Mouse (Mus musculus): ENCODE measurements around the gene Nfkbid. TPM values are rescaled to one million over a fixed set of nuclear protein-coding genes. Genes with fewer than 3 reads are reported as not detected.

Gene Nfkbid
- 332 to 428 TPM (median 371 TPM) in 4 replicates for total RNA-seq (2023)

DNA sequence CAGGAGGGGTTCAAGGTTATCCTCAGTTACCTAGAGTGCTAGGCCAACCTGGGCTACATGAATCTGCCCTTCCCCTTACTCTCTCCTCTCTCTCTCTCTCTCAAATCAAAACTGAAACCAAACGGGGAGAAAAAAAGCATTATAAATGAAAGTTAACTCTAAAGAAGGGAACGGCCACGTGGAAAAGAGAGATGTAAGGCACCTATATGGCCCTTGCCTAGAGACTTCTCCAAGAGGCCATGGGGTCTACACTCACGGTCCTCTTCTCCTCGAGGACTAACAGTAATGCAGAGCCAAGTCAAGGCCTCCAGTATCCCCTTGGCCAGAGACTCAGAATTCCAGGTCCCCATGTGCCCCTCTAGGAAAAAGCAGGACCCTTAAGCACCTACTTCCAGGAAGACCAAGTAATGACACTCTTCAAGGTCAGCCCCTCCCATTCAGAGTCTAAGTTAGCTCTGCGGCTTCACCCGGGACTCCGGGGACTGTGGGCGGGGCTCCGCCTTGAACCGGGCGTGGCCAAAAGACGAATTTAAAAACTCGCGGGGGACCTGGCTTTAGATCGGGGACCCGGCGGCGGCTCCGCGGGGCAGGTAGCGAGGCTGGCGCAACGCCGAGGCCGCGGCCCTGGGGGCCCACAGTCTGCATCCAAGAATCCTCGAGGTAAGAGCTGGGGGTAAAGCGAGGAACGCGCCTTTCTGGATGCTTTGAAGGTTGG is at the start of gene Nfkbid:
Gene Nfkbid, plus strand, starts transcription at position 558 of the 715 bp plus-strand sequence.

DNA sequence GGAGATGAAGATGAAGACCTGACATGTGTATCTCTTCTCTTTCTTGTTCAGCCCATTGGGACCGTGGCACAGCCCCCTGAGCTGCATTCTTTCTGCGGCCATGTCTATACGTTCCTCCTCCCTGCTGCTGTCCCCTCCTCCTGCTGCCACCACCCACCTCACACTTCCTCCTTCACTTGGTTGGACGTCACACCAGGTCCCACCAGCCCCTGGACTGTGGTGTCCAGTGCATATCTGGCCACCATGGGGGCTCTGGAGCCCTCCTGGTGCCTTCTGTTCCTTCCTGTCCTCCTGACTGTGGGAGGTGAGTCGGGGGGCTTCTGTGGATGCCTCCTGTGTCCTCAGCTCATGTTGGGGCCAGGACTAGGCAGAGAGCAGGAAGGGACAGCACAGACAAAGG is 7.9 kb upstream of the Nfkbid start, which contains the start of gene Tyrobp:
Gene Tyrobp, plus strand, starts transcription at position 165 of the 400 bp plus-strand sequence.

DNA sequence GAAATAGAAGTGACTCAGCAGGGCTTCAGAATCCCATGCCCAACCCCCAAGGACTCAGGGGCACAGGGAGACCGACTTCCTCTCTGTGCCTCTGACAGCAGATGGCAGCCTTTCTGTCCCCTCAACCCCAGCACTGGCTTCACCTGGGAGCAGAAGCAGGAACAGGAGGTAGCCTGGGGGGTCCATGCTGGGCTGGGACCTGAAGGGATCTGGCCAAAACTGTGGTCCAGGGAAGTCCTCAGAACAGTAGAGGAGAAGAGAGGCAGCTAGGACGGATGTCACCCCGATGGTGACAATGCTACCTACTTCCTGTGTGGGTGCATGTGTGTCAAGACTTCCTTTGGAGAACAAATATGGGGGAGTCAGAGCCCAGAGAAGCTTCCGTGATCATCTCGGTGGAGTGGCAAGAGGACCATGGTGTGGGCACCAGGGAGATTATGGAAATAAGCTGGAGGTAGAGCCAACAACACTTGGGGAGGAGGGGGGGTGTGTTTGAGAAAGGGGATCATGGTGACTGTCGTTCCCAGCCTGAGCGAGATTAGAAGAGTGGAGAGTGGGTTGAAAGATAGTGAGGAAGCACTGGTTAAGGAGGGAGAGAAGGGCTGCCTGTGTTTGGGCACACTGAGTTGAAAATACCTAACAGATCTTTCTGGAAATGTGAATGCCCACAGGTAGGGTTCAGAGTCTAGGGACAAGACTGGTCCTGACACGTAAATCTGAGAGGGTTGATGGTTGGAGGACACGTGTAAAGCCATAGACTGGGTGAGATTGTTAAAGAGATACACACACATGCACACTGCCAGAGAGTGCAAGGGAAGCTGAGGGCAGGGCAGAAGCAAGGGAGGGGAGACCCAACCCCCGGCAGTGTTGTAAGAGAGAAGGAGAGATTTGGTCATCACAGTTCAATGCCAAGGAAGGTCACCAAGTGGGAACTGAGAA is 1.7 kb upstream of the Nfkbid start, which contains the start of gene Hcst:
Gene Hcst, minus strand, starts transcription at position 294 of the 939 bp plus-strand sequence.

DNA sequence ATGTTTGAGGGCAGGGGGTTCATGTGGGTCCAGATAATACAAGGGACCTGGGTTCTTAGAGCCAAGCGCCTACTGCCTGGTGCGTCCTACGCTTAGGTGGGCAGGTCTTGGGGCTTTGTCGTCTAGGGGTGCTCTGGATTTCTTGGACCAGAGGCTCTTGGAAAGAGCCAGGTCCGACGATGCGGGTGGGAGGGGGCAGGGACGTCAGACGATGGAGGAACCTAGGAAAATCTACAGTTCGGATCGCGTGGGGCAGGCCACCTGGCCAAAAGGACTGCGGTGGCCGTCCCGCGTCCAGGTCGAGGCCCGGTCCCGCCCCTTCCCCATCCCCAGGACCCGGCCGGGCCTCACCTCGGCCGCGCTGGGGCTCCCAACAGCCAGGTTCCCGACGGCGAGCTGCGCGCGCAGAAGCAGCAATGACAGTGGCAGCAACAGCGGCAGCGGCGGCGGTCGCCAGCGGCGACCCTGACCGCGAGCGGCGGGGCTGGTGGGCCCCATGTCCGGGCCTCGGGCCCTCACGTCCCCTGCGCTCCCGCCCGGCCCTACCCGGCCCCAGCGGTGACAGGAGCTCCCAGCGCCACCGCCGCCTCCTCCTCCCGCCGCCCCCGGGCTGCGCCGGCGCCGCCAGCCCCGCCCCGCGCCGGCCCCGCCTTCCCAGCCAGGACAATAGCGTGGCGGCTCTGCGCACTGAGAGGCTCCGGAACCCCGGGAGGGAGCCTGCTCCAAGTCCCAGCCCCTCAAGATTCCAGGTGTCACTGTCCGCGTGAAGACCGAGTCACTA is 23.6 kb downstream of the Nfkbid start, which contains the start of gene Aplp1:
Gene Aplp1, minus strand, starts transcription at position 565 of the 781 bp plus-strand sequence.

DNA sequence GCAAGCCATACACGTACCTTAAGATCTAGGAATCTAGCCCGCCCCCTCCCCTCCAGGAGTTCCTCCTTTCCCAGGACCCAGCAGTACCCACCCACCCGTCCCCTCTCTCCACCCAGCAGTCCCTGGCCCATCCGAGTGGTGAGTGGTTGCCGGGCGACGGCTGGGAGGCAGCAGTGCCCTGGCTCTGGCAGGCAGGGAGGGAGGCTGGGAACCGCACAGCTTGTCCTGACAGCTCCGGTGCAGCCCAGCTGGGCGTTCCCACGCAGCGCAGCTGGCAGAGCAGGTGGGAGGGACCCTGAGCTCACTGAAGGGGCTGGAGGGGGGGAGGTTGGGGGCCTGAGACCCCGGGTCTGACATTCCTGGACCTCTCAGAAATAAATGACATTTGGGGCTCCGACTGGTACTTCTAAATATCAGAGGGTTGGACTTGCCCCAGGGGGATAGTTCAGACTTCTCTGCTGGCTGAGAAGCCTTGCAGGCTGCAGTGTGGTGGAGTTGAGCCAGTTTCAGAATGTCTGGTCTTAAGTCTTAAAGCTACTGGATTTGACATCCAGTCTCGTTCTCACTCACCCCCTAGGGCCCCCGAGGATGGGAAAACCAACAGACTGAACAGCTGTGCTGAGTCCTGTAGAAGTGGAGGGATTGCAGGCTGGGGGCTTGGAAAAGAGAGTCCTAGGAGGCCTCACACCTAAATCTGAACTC is 36.2 kb downstream of the Nfkbid start, which contains the start of the genes Kirrel2 and Nphs1:
Gene Kirrel2, minus strand, starts transcription at position 62 of the 702 bp plus-strand sequence.
Gene Nphs1, plus strand, starts transcription at position 687 of the 702 bp plus-strand sequence.

Other genes with a start within 250 kb of the Nfkbid start
- gene Cox7a1, start 237.6 kb upstream of the Nfkbid start, total RNA-seq (2023) = not detected in 4 replicates
- gene Capns1, start 222.9 kb upstream of the Nfkbid start, total RNA-seq (2023) = 170 to 185 TPM (median 179 TPM) in 4 replicates
- gene Polr2i, start 189.8 kb upstream of the Nfkbid start, total RNA-seq (2023) = 34.3 to 44.9 TPM (median 41.8 TPM) in 4 replicates
- 30.0 to 41.9 TPM (median 35.3 TPM) in 4 replicates for gene Tbcb, start 189.5 kb upstream of the Nfkbid start, total RNA-seq (2023)
- gene Ovol3, start 186.0 kb upstream of the Nfkbid start, total RNA-seq (2023) = not detected in 4 replicates
- 1.2 to 2.7 TPM (median 1.7 TPM) in 4 replicates for gene Thap8, start 141.6 kb upstream of the Nfkbid start, total RNA-seq (2023)
- 6.4 to 9.9 TPM (median 8.2 TPM) in 4 replicates for gene Wdr62, start 141.3 kb upstream of the Nfkbid start, total RNA-seq (2023)
- 1.2 TPM in 1 of 4 replicates, not detected in the others for gene Clip3, start 130.0 kb upstream of the Nfkbid start, total RNA-seq (2023)
- 67.8 to 84.6 TPM (median 78.6 TPM) in 4 replicates for gene Alkbh6, start 113.0 kb upstream of the Nfkbid start, total RNA-seq (2023)
- gene Syne4, start 106.9 kb upstream of the Nfkbid start, total RNA-seq (2023) = 3.5 to 6.6 TPM (median 5.7 TPM) in 4 replicates
- gene E130208F15Rik, start 100.0 kb upstream of the Nfkbid start, total RNA-seq (2023) = 4.5 to 5.6 TPM (median 5.1 TPM) in 4 replicates
- gene Sdhaf1, start 97.8 kb upstream of the Nfkbid start, total RNA-seq (2023) = 17.4 to 20.4 TPM (median 17.5 TPM) in 4 replicates
- gene Lrfn3, start 59.0 kb upstream of the Nfkbid start, total RNA-seq (2023) = not detected in 4 replicates
- 63.3 to 80.1 TPM (median 74.7 TPM) in 4 replicates for gene Tyrobp, start 8.0 kb upstream of the Nfkbid start, total RNA-seq (2023)
- 34.8 to 42.0 TPM (median 39.2 TPM) in 4 replicates for gene Hcst, start 1.9 kb upstream of the Nfkbid start, total RNA-seq (2023)
- 0.22 TPM in 1 of 4 replicates, not detected in the others for gene Aplp1, start 23.8 kb downstream of the Nfkbid start, total RNA-seq (2023)
- not detected in 4 replicates for gene Kirrel2, start 36.0 kb downstream of the Nfkbid start, total RNA-seq (2023)
- gene Nphs1, start 36.6 kb downstream of the Nfkbid start, total RNA-seq (2023) = not detected in 4 replicates
- not detected in 4 replicates for gene Prodh2, start 71.9 kb downstream of the Nfkbid start, total RNA-seq (2023)
- 14.2 to 18.7 TPM (median 16.3 TPM) in 4 replicates for gene Arhgap33, start 113.3 kb downstream of the Nfkbid start, total RNA-seq (2023)
- 2.2 to 3.1 TPM (median 2.7 TPM) in 4 replicates for gene Hspb6, start 130.4 kb downstream of the Nfkbid start, total RNA-seq (2023)
- 10.2 to 18.1 TPM (median 13.6 TPM) in 4 replicates for gene Proser3, start 130.6 kb downstream of the Nfkbid start, total RNA-seq (2023)
- 38.9 to 50.0 TPM (median 41.5 TPM) in 4 replicates for gene Lin37, start 138.1 kb downstream of the Nfkbid start, total RNA-seq (2023)
- 106 to 140 TPM (median 111 TPM) in 4 replicates for gene U2af1l4, start 141.6 kb downstream of the Nfkbid start, total RNA-seq (2023)
- gene Gm49396, start 141.6 kb downstream of the Nfkbid start, total RNA-seq (2023) = 9.2 to 12.8 TPM (median 11.8 TPM) in 4 replicates
- 135 to 152 TPM (median 138 TPM) in 4 replicates for gene Psenen, start 141.9 kb downstream of the Nfkbid start, total RNA-seq (2023)
- 5.6 to 11.7 TPM (median 8.2 TPM) in 4 replicates for gene Igflr1, start 143.7 kb downstream of the Nfkbid start, total RNA-seq (2023)
- 104 to 116 TPM (median 108 TPM) in 4 replicates for gene Kmt2b, start 167.0 kb downstream of the Nfkbid start, total RNA-seq (2023)
- gene Zbtb32, start 177.2 kb downstream of the Nfkbid start, total RNA-seq (2023) = 0.82 to 1.9 TPM (median 1.6 TPM) in 4 replicates
- gene Upk1a, start 191.1 kb downstream of the Nfkbid start, total RNA-seq (2023) = 0.70 TPM in 1 of 4 replicates, not detected in the others
- 177 to 214 TPM (median 201 TPM) in 4 replicates for gene Cox6b1, start 204.4 kb downstream of the Nfkbid start, total RNA-seq (2023)
- not detected in 4 replicates for gene Etv2, start 214.1 kb downstream of the Nfkbid start, total RNA-seq (2023)
- gene Rbm42, start 228.6 kb downstream of the Nfkbid start, total RNA-seq (2023) = 87.7 to 100 TPM (median 92.3 TPM) in 4 replicates
- gene Haus5, start 243.3 kb downstream of the Nfkbid start, total RNA-seq (2023) = 56.1 to 64.2 TPM (median 59.9 TPM) in 4 replicates
- gene Pmis2, start 249.9 kb downstream of the Nfkbid start, total RNA-seq (2023) = not detected in 4 replicates